Mouse (Mus musculus) activated CD4-positive, CD25-positive, alpha-beta regulatory T cell, adult 9 weeks (primary cell): ENCODE measurements around the gene Padi4. TPM values are rescaled to one million over a fixed set of nuclear protein-coding genes. Genes with fewer than 3 reads are reported as not detected.

Source experiments
- polyA plus RNA-seq: library from polyadenylated mRNA; unstranded; fragments of 100-300 nt; shearing (Covaris generic); gene quantifications from one replicate; pipeline ENCODE4 v1.2.1, GENCODE M21; 2017

Padi4 gene
- 11.2 TPM for polyA plus RNA-seq

DNA sequence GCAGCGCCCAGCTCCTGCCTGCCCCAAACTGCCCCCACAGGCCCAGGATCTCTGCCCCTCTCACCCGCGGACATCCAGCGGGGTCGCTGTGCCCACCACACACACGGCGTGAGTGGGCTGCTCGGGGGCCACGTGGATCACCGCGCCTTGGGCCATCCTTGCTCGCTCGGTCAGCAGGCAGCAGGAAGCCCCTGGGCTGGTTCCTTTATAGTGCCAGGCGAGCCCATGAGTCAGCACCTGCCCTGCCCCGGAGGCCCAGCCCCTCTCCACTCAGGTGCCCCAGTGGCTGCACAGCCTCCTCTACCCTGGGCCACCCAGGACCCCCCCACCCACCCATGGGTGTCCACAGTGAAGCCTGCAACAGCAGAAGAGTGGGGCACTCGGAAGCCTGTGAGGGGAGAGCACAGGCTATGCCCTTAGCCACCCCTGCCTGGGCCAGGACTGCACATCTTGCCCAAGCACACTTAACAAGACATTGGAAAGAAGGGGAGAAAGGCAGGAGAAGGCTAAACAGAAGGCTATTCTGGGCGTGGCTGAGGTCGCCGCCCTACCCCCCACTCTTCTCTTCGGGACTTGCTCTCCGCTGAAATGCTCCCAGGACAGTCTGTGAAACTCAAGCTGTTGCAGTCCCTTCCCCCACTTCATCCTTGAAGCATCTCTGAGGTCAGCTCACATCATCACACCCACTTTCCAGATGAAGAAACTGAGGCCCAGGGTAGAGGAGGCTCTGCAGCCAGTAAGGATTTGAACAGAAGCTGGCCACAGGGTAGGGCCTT is at the start of gene Padi4:
Gene Padi4, minus strand, starts transcription at position 212 of the 776 bp plus-strand sequence.

DNA sequence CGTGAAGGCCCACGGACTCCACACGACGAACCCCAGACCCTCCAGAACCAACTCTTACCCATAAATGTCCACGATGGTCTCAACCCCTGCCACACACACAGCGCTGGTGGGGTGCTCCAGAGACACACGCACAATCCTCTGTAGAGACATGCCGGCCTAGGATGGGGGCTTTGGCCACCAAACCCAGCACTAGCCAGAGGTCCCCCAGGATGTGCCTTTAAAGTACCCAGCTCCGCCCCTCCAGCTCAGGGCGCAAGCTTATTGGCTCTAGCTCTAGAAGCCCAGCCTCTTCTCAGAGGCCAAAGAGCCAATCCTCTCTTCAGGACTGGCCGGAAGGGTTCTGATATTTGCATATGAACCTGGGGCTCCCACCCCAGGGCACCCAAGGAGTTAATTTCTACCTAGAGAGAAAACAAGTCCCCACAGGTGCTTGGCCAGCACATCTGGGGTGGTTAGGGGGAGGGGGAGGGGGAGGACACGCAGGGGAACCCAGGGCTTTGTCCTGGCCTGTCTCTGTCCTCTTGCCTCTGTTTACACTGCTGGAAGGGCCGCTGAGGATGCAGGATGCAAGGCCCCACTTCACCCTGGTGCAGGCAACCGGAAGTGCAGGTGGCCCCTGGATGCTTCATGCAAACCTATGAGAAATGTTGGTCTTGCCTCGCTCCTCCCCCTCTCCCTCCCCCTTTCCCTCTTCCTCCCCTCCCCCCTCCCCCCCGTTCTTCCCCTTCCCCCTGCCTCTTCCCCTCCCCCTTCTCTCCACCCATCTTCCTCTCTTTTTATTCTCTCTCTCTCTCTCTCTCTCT is 36.6 kb upstream of the Padi4 start, which contains the start of gene Padi3:
Gene Padi3, minus strand, starts transcription at position 191 of the 803 bp plus-strand sequence.

DNA sequence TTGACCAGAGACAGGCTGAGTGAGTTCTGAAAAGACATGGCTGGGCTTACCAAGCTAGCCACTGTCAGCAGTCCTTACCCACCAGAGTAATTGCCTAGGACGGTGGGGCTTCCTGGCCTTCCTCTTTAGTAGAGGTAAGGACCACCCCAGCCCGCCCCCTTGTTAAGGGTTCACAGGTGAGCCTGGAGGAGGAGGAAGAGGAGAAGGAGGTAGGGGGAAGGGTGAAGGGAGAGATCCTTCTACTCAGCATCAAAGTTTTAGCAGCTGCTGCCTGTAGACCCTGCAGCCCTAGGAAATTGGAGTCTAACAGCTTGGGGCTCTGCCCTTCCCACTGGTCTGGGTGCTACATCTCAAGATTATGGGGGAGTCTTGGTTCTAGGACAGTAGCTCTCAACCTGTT is 31.5 kb downstream of the Padi4 start, which contains the start of gene Padi6:
Gene Padi6, minus strand, starts transcription at position 101 of the 400 bp plus-strand sequence.

DNA sequence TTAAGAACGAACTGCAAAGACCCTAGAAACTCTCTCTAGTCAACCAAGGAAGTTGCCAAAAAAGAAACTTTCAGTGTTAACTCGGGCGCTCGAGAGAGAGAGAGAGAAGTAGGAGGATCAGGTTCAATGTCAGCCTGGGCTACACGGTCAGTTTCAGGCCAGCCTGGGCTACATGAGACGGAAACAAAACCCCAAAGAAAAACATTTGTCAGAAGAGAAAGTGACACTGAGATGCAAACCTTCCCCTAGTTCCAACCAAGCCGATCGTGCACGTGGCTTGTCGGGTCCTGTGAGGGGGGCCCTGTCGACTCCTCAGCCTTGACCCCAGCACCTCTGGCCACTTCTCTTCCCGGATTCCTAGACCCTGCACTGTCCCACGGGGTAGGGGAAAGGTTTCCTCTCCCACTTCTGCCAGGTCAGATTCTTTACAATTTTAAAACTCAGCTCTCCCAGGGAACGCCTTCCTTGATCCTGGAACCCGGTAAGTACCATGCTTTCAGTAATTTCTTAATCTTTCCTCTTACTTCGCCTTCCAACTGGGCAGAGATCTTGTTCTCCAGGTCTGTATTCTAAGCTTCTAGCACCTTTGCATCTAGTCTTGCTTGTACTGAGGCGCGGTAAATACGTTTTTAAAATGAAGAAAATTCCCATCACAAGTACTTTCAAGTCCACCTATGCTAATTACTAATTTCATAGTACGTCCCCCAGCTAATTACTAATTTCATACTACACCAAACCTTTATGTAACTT is 73.6 kb downstream of the Padi4 start, which contains the start of gene Rcc2:
Gene Rcc2, plus strand, starts transcription at position 273 of the 750 bp plus-strand sequence.

Other genes starting within 250 kb of the Padi4 start
- gene Arhgef10l, start 108.2 kb downstream of the Padi4 start, polyA plus RNA-seq, result 0.34 TPM
- gene Rcc2, start 73.7 kb downstream of the Padi4 start, polyA plus RNA-seq, result 7.1 TPM
- not detected for gene Padi6, start 31.6 kb downstream of the Padi4 start, polyA plus RNA-seq
- gene Padi3, start 36.4 kb upstream of the Padi4 start, polyA plus RNA-seq, result 0.12 TPM
- 0.32 TPM for gene Padi1, start 71.5 kb upstream of the Padi4 start, polyA plus RNA-seq
- 18.2 TPM for gene Padi2, start 132.1 kb upstream of the Padi4 start, polyA plus RNA-seq
- gene Sdhb, start 187.0 kb upstream of the Padi4 start, polyA plus RNA-seq, result 315 TPM
- gene Atp13a2, start 212.6 kb upstream of the Padi4 start, polyA plus RNA-seq, result 10.0 TPM
- gene Mfap2, start 236.2 kb upstream of the Padi4 start, polyA plus RNA-seq, result not detected